Mouse (Mus musculus): ENCODE results near the gene Map2k3. TPM values are rescaled to one million over a fixed set of nuclear protein-coding genes. Genes with fewer than 3 reads are reported as not detected.
A peak's percentile ranks its signal among the peaks of the same experiment; 100 is the strongest.

Map2k3 gene
- polyA plus RNA-seq, 1 experiment: 44.8 TPM

GRCm38 (mm10) chr11:60976234-60976633 lies 44.4 kb downstream of the Map2k3 start:
- DNase-seq: peak; percentile 25
- TF ChIP-seq POLR2A (IDR thresholded peaks at IDR 0.05; ENCODE audit: low read depth, low read length) (no peak), CTCF (conservative IDR thresholded peaks at IDR 0.05; ENCODE audit: insufficient read depth, insufficient read length, low read depth, low read length) (0 out of 2 replicates have a peak, but pooled peaks have one; percentile 4)
- H3K27ac ChIP-seq (ENCODE audit: insufficient read depth, low read depth, low read length): no peak overlapping the region
- H3K4me1 ChIP-seq (ENCODE audit: control insufficient read depth, insufficient read depth, low read length): peaks cover 4% of the 10 kb centered on the region; the same call in 1 of the 2 replicates
- H3K4me3 ChIP-seq (ENCODE audit: insufficient read depth, low read depth, low read length): no peak overlapping the region
- H3K27me3 ChIP-seq (replicated peaks; ENCODE audit: control insufficient read depth, insufficient read depth, low read length): no peaks in the 10 kb centered on the region
- H3K36me3 ChIP-seq (ENCODE audit: control insufficient read depth, insufficient read depth, low read length): no peaks in the 10 kb centered on the region
- WGBS: 89% methylated on average over 2 of the region's 2 CpGs

- TF ChIP-seq POLR2A (IDR thresholded peaks at IDR 0.05; ENCODE audit: low read depth, low read length) (no peak), CTCF (conservative IDR thresholded peaks at IDR 0.05; ENCODE audit: insufficient read depth, insufficient read length, low read depth, low read length) (no peak; the same call in 1 of the 2 replicates)
- peak; percentile 78 for DNase-seq
- no peak overlapping the region for H3K27ac ChIP-seq (ENCODE audit: insufficient read depth, low read depth, low read length)
- 23% methylated on average over 8 of the region's 8 CpGs for WGBS
- no peak overlapping the region for H3K4me3 ChIP-seq (ENCODE audit: insufficient read depth, low read depth, low read length)
- H3K36me3 ChIP-seq (ENCODE audit: control insufficient read depth, insufficient read depth, low read length): no peaks in the 10 kb centered on the region
- H3K4me1 ChIP-seq (ENCODE audit: control insufficient read depth, insufficient read depth, low read length): peaks cover 4% of the 10 kb centered on the region; the same call in 1 of the 2 replicates
- no peaks in the 10 kb centered on the region for H3K27me3 ChIP-seq (replicated peaks; ENCODE audit: control insufficient read depth, insufficient read depth, low read length)
Observed at GRCm38 (mm10) chr11:60976742-60977141, 44.9 kb downstream of the Map2k3 start.

- 28% methylated on average over 3 of the region's 3 CpGs for WGBS
- no peak overlapping the region for H3K4me3 ChIP-seq (ENCODE audit: insufficient read depth, low read depth, low read length)
- DNase-seq: no peak
- peaks cover 4% of the 10 kb centered on the region; the same call in 1 of the 2 replicates for H3K4me1 ChIP-seq (ENCODE audit: control insufficient read depth, insufficient read depth, low read length)
- TF ChIP-seq POLR2A (IDR thresholded peaks at IDR 0.05; ENCODE audit: low read depth, low read length): no peak
- TF ChIP-seq CTCF (conservative IDR thresholded peaks at IDR 0.05; ENCODE audit: insufficient read depth, insufficient read length, low read depth, low read length): no peak
- H3K27me3 ChIP-seq (replicated peaks; ENCODE audit: control insufficient read depth, insufficient read depth, low read length): no peaks in the 10 kb centered on the region
- no peak overlapping the region for H3K27ac ChIP-seq (ENCODE audit: insufficient read depth, low read depth, low read length)
- H3K36me3 ChIP-seq (ENCODE audit: control insufficient read depth, insufficient read depth, low read length): no peaks in the 10 kb centered on the region
Observed at GRCm38 (mm10) chr11:60977153-60977552, 45.3 kb downstream of the Map2k3 start.

GRCm38 (mm10) chr11:60978658-60979057 lies 46.8 kb downstream of the Map2k3 start:
- Histone ChIP-seq H3K27ac (ENCODE audit: insufficient read depth, low read depth, low read length) (no peak overlapping the region), H3K4me1 (ENCODE audit: control insufficient read depth, insufficient read depth, low read length) (peaks cover 4% of the 10 kb centered on the region; the same call in 1 of the 2 replicates), H3K36me3 (ENCODE audit: control insufficient read depth, insufficient read depth, low read length) (no peaks in the 10 kb centered on the region), H3K4me3 (ENCODE audit: insufficient read depth, low read depth, low read length) (no peak overlapping the region), H3K27me3 (replicated peaks; ENCODE audit: control insufficient read depth, insufficient read depth, low read length) (no peaks in the 10 kb centered on the region)
- 78% methylated on average over 2 of the region's 2 CpGs for WGBS
- DNase-seq: no peak
- TF ChIP-seq POLR2A (IDR thresholded peaks at IDR 0.05; ENCODE audit: low read depth, low read length): no peak
- no peak for TF ChIP-seq CTCF (conservative IDR thresholded peaks at IDR 0.05; ENCODE audit: insufficient read depth, insufficient read length, low read depth, low read length)

- no peaks in the 10 kb centered on the region for H3K27me3 ChIP-seq (replicated peaks; ENCODE audit: control insufficient read depth, insufficient read depth, low read length)
- WGBS: 84% methylated on average over 5 of the region's 5 CpGs
- no peak overlapping the region for H3K27ac ChIP-seq (ENCODE audit: insufficient read depth, low read depth, low read length)
- no peaks in the 10 kb centered on the region for H3K36me3 ChIP-seq (ENCODE audit: control insufficient read depth, insufficient read depth, low read length)
- no peak for DNase-seq
- TF ChIP-seq POLR2A (IDR thresholded peaks at IDR 0.05; ENCODE audit: low read depth, low read length): no peak
- no peak for TF ChIP-seq CTCF (conservative IDR thresholded peaks at IDR 0.05; ENCODE audit: insufficient read depth, insufficient read length, low read depth, low read length)
- no peak overlapping the region for H3K4me3 ChIP-seq (ENCODE audit: insufficient read depth, low read depth, low read length)
- H3K4me1 ChIP-seq (ENCODE audit: control insufficient read depth, insufficient read depth, low read length): peaks cover 4% of the 10 kb centered on the region; the same call in 1 of the 2 replicates
Observed at GRCm38 (mm10) chr11:60979788-60980187, 48.0 kb downstream of the Map2k3 start.

GRCm38 (mm10) chr11:60981693-60982486 lies 50.1 kb downstream of the Map2k3 start:
- Histone ChIP-seq H3K27ac (ENCODE audit: insufficient read depth, low read depth, low read length) (no peak overlapping the region), H3K4me3 (ENCODE audit: insufficient read depth, low read depth, low read length) (no peak overlapping the region), H3K27me3 (replicated peaks; ENCODE audit: control insufficient read depth, insufficient read depth, low read length) (no peaks in the 10 kb centered on the region), H3K4me1 (ENCODE audit: control insufficient read depth, insufficient read depth, low read length) (peaks cover 2% of the 10 kb centered on the region; the same call in 1 of the 2 replicates), H3K36me3 (ENCODE audit: control insufficient read depth, insufficient read depth, low read length) (no peaks in the 10 kb centered on the region)
- TF ChIP-seq CTCF (conservative IDR thresholded peaks at IDR 0.05; ENCODE audit: insufficient read depth, insufficient read length, low read depth, low read length): no peak
- no peak for TF ChIP-seq POLR2A (IDR thresholded peaks at IDR 0.05; ENCODE audit: low read depth, low read length)
- 63% methylated on average over 14 of the region's 14 CpGs for WGBS
- no peak for DNase-seq

GRCm38 (mm10) chr11:60984912-60985558 lies 53.2 kb downstream of the Map2k3 start:
- DNase-seq: no peak
- TF ChIP-seq CTCF (conservative IDR thresholded peaks at IDR 0.05; ENCODE audit: insufficient read depth, insufficient read length, low read depth, low read length) (no peak), POLR2A (IDR thresholded peaks at IDR 0.05; ENCODE audit: low read depth, low read length) (no peak)
- no peaks in the 10 kb centered on the region for H3K27me3 ChIP-seq (replicated peaks; ENCODE audit: control insufficient read depth, insufficient read depth, low read length)
- 75% methylated on average over 13 of the region's 13 CpGs for WGBS
- H3K27ac ChIP-seq (ENCODE audit: insufficient read depth, low read depth, low read length): no peak overlapping the region
- H3K36me3 ChIP-seq (ENCODE audit: control insufficient read depth, insufficient read depth, low read length): no peaks in the 10 kb centered on the region
- no peaks in the 10 kb centered on the region for H3K4me1 ChIP-seq (ENCODE audit: control insufficient read depth, insufficient read depth, low read length)
- H3K4me3 ChIP-seq (ENCODE audit: insufficient read depth, low read depth, low read length): no peak overlapping the region

All from kidney, adult 2 months (tissue).